Mouse (Mus musculus) right cerebral cortex, postnatal 25 days (tissue): Measurements from ENCODE around the gene Mrps11.

Experiments
- DNase-seq: peaks from one replicate; pipeline ENCODE4 v3.0.0; 2022

Mrps11 gene

DNA sequence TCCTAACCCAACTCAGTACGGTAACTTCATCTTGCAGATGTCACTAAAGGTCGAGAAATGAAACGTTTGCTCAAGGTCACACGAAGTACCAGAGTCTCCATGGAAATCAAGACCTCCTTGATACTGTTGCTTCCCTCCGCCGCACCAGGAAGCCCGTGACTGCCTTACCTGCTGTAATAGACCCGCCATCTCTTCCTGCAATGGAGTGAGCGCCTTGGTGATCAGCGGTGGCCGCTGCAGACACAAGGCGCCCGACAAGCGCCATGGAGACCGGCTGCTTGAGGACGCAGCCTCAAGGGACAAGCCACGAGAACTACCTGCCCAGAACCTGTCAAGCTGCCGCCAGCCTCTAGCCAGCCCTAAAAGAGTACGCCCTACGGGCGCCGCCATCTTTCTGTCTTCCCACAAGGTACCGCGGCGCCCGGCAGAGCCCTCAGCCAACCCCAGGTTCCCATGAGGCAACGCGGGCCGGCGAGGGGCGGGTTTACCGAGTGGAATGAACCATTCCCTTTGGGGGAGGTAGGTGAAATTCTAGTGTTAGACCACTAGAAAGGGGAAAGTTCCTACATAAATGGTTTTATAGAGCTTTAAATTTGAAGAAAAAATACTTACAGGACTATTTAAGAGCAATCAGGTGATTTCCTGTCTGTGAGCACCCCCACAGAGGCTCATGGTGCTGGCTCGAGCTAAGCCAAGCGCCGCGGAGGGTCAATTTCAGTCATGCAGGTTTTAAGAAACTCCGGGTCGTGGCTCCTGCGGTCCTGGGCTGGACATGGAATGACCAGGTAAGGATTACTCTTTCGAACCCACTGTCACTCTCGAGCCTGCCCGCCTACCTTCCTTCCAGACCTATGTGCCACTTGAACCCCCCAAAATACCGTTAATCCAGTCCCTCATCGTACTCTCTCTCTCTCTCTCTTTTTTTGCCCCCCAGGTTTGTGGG is at the start of gene Mrps11, which contains the start of gene Mrpl46:
Gene Mrps11, plus strand, starts transcription at position 481 of the 943 bp plus-strand sequence.
Gene Mrpl46, minus strand, starts transcription at position 893 of the 943 bp plus-strand sequence.
- peak; percentile 89 for DNase-seq

DNA sequence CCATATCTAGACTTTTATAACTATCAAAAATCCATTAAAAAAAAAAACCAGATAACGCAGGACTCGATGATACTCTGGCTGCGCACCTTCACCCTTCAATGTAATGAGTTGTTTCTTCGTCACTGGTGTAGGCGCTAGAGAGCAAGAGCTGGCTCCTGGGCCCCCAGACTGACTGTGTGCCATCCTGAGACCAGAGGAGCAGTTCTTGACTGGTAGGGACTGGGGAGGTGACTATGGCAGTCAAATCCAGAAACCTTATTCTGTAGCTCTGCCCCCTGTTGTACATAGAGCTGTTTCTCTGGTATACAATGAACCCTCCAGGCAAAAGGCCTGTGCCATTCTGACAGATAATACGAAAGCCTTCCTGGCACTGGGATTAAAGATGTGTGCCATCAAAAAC is 45.7 kb upstream of the Mrps11 start:
- DNase-seq: no peak

GRCm38 (mm10) chr7:78737614-78738210 is 45.2 kb upstream of the Mrps11 start, which contains the start of gene Ntrk3:
Gene Ntrk3 (minus strand): TSS chr7:78738012.
- no peak for DNase-seq

DNA sequence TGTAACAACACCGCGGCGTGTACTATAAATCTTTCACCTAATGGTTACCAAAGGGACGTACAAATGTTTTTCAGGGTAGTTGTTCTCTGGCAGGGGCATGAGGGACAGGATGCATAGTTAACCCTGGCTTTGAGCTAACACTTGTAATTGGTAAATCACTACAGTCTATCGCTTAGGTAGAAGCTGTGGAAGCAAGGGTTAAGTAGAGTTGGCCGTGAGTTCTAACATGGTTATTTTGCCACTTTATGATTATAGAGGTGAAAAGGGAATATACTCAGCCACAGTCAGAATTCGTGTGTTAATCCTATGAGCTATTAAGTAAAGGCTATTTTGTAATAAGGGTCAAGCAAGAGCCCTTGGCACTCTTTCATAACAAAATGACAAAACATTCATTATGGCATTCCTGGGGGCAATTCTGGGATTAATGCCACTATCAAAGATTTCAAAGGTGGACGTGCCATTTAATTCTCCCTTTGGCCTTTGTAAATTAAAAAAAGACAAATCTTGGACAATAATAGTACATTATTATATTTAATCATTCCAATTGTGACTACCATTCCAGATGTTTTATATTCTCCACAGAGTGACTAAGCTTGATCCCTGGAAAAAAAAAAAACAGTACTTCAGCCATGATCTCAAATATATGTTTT is 43.4 kb upstream of the Mrps11 start:
- no peak for DNase-seq

- DNase-seq: no peak
Measured at GRCm38 (mm10) chr7:78743731-78744385, 39.1 kb upstream of the Mrps11 start.

- no peak for DNase-seq
Measured at GRCm38 (mm10) chr7:78752961-78753360, 30.0 kb upstream of the Mrps11 start.

- no peak for DNase-seq
Measured at GRCm38 (mm10) chr7:78753752-78754457, 29.0 kb upstream of the Mrps11 start.

- DNase-seq: peak; percentile 10
Measured at GRCm38 (mm10) chr7:78754458-78755000, 28.4 kb upstream of the Mrps11 start.

GRCm38 (mm10) chr7:78763801-78764200 is 19.1 kb upstream of the Mrps11 start:
- no peak for DNase-seq

DNA sequence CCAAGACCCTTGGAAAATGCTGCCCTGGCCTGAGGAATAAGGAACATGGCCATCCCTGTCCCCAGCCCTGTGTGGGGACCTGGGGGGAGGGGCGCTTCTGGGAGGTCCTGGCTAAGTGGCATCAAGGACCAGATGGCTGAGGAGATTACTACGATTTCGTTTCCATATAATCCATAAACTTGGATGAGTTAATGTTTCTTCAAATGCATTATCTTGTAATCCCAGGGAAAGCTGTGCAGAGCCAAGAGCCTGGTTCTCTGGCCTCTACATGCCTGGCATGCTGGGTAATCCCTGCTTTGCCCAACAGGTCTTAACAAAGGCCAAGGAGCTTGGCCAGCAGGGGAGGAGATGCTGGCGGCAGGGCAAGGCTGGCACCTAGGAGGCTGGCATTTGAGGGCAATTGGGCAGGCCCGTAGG is 17.7 kb upstream of the Mrps11 start:
- DNase-seq: no peak

DNA sequence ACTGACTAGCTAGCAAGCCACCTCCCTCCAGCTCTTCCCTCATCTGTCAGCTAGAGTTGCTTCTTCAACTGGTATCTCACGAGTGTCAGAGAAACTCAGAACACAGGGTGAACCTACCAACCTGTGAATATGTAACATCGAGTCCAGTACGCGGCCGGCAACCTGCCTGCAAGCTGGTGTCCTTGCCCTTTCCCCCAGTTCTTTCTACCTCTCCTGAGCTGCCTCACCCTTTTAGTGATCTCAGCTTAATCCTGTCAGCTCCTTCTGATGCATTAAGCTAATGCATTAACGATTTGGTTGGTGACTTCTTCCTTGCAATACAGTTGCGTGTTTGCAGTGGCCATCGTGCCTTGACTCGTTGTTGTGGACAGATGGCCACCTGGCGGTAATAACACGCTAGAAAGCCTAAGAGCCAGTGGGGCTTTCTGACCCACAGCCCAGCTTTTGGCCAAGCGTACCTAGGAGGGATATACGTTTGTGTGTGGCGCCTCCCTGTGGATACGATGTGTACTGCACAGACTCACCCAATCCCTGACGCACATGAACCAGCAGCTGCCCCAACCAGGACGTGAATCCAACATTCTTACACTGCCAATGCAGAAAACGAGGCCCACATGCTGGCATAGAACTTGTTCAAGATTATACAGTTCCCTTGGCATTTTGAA is 16.8 kb upstream of the Mrps11 start:
- peak; percentile 87 for DNase-seq

DNA sequence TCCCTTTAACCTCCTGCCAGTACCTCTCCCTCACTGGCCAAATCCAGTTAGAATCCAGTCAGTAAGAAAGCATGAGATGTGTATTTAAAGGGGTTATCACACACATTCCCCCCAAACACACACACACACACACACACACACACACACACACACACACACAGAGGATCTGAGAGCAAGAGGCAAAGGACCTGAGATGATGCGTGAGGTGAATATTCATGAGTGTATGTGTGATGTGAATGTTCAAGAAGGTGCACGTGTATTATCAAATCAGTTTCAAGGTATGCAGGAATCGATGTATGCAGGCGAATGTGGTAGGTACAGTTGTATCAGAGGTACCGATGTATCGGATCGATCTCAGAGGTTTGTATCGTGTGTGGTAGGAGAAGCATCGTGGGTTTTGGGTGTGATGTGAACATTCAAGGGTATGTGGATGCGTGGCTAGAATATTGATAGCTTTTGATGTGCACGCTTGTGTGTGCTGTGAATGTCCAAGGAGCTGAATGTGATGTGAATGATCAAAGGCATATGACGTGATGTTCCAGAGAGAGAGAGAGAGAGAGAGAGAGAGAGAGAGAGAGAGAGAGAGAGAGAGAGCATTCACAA is 14.9 kb upstream of the Mrps11 start:
- no peak for DNase-seq

DNA sequence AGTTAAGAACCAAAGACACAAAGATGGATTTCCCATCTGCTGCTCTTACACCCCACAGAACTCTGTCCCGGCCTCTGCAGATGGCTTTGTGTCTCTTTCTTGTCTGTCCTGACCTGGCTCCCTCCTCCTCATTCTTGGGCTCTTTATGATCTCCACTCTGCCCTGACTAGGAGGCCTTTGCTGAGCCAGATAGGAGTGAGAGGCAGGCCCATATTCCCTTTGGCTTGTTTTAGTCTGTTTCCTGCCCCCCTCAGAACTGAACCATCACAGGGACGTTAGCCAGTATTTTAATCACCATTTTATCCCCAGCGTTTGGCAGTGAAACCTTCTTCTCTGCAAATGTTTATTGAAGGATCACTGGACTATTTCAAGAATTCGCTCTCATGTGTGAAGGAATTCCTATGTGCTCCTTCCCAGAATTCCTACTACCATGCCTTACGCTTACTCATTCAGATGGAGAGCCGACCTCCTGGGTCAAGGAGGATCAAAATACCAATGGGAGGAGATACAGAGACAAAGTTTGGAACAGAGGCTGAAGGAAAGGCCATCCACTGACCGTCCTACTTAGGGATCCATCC is 13.8 kb upstream of the Mrps11 start:
- no peak for DNase-seq

DNA sequence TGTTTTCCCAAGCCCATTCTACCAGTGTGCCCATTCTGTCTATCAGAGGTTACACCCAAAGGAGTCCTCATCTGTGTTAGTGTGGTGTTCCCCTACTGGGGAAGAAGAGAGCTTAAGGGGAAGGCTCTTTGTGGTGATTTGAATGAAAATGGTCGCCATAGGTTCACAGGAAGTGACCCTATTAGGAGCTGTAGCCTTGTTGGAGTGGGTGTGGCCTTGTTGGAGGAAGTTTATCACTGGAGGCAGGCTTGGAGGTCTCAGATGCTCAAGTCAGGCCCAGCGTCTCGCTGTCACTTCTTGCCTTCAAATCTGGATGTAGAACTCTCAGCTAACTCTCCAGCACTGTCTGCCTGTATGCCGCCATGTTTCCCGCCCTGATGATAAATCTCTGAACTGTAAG is 12.0 kb upstream of the Mrps11 start:
- DNase-seq: no peak

- no peak for DNase-seq
Measured at GRCm38 (mm10) chr7:78778741-78779140, 4.2 kb upstream of the Mrps11 start.

DNA sequence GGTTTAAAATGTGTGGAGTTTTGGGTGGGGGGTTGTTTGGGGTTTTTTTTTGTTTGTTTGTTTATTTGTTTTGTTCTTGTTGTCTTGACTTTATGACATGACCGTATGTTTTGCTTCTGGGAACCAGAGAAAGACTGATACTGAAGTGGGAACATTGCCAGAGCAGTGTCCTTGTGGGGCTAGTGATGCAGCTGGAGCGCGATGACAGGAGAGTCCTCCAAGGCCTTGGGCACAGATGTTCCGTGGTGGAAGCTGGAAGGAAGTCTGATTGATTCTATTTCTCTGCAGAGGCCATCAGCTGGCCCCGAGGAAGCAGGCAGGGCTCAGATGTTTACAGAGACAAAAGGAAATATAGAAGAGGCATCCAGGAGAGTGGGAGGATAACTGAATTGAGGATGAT is 3.0 kb downstream of the Mrps11 start:
- no peak for DNase-seq

DNA sequence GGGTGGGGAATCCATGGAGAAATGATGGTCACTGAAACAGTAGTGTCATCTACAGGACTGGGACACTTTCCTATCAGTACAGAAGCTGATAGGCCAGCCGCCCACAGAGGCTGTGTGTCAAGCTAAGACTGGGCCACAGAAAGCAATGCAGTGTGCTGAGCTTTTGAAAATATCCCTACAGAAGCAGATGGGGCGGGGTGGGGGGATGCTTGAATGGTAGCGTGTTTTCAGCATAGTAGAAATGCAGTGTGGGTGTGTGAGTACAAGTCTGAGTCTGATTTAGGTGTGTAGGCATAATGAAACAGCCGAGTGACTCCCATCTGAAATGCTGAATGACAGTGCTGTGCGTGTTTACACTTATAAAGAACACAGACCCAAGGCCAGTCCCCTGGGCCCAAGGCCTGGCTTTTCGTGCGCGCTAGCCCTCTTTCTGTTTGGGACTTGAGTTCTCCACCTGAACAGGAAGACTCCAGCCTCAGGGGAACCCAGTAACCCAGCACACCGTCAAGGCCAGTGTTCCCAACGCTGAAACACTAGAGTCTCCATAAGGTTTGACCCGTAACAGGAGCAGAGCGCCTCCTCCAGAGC is 5.0 kb downstream of the Mrps11 start:
- no peak for DNase-seq

- no peak for DNase-seq
Measured at GRCm38 (mm10) chr7:78791359-78792222, 8.7 kb downstream of the Mrps11 start.

DNA sequence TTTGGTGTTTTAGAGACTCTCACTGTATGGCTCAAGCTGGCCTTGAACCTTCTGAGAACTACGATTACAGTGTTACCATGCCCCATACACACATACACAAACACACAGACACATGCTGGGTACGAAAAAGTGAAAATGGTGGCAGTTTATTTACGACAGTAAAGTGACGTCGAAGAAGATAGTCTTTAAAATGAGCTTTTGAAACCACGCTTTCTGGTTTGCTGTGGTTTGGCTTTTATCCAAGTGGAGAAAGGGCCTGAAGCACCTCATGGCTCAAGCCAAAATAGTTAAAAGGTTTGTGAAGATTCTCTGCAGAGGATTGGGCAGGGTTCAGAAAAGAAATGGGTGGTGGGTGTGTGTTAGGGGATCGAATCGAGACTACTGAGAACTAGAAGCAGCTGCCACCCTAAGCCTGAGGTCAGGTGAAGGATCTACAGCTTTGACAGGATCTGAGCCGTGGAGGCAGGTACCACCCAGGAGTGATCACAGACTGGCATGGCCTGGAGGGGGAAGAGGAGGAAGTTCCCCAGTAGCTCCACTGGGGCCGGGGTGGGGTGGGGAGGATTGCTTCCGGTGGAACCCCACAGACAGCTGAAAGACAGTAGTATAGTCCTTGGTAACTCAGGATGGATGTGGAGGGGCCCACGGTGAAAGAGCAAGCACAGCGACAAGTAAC is 11.1 kb downstream of the Mrps11 start:
- DNase-seq: no peak
